ENCODE assay signal across 8 mouse cellular contexts in the genomic region with DNA sequence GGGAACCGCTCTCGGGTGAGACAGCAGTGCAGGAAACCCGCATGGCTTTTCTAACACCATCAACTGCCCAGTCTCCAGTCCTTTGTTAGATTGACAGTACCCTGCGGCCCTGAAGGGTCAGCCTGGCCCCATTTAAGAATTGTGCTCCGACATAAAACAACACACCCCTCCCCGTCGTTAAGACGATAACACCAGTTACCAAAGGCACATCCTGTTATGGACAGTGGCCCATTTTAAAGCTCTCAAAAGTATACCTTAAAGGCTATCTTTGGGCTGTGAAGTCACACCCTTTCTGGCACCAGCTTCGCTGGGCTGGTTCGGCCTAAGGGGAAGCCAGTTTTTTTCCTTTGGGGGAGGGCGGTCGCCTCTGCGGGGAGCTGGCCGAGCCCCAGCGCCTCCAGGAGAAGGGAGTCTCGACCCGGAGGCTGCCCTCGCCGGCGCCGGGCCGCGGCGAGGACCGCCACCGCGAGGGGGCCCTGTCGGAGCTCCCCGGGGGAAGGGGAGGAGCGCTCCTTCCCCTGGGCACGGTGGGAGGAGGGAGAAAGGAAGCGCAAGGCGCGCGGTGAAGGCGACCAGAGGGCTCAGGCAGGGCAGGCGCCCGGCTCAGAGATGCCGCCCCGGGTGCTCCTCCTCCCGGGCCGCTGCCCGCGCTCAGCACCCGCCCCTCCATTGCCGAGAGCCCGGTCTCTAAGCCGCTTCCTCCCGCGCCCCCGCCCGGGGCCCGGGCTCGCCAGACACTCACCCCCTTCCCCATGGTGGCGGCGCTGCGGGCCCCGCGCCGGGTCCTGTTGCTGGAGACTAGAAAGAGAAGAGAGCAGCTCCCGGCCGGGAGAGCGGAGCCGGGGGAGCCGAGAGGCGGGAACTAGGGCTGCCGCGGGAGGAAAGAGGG. TPM values are rescaled to one million over a fixed set of nuclear protein-coding genes. Genes with fewer than 3 reads are reported as not detected.
DNase-seq lines count a peak whose midpoint lies in the region; ATAC-seq lines count a peak whose summit lies in the region.

No protein-coding gene starts in this region.

- no peaks in the 10 kb centered on the region for H3K9me3 ChIP-seq in hindbrain, embryonic 14.5 days (ENCODE audit: control insufficient read depth, low read length)

- peak overlapping the region; percentile 90 for H3K27ac ChIP-seq in hindbrain, embryonic 14.5 days

- peak; percentile 75 for ATAC-seq in hindbrain, embryonic 14.5 days (ENCODE audit: low FRiP score)
- peak; percentile 63 for ATAC-seq in megakaryocyte progenitor cell, adult 5-6 weeks (replicated peaks; ENCODE audit: poor library complexity)

- peak overlapping the region; percentile 67 for H3K4me3 ChIP-seq in hindbrain, embryonic 14.5 days (replicated peaks; ENCODE audit: low read length)

- under 1% methylated on average over 48 of the region's 68 CpGs for WGBS in hindbrain, embryonic 14.5 days

- peaks cover 47% of the 10 kb centered on the region for H3K4me1 ChIP-seq in hindbrain, embryonic 14.5 days (replicated peaks; ENCODE audit: control insufficient read depth, insufficient read depth, low read length)

- peak overlapping the region; percentile 85 for H3K9ac ChIP-seq in hindbrain, embryonic 14.5 days

- no peaks in the 10 kb centered on the region for H3K36me3 ChIP-seq in hindbrain, embryonic 14.5 days (replicated peaks; ENCODE audit: control insufficient read depth, insufficient read depth)

- DNase-seq in T-cell, adult 2 months (ENCODE audit: low spot score): peak; percentile 81
- DNase-seq in cerebellum, postnatal 14 days: peak; percentile 88 to 91
- peak; percentile 37 to 47 for DNase-seq in frontal cortex, postnatal 25 days (ENCODE audit: low spot score in 2 of 2)
- DNase-seq in hindbrain, embryonic 14.5 days (ENCODE audit: low spot score): peak; percentile 68
- peak; percentile 46 to 56 for DNase-seq in left cerebral cortex, adult 8-10 months (ENCODE audit: low spot score in 2 of 2)
- DNase-seq in right cerebral cortex, postnatal 14 days: peak; percentile 61
- DNase-seq in urinary bladder, postnatal 4 days (ENCODE audit: low spot score in 2 of 2): peak; percentile 71 to 76

- H3K27me3 ChIP-seq in hindbrain, embryonic 14.5 days (ENCODE audit: control insufficient read depth, insufficient read depth, low read length): no peaks in the 10 kb centered on the region

- peak overlapping the region; percentile 71 for H3K4me2 ChIP-seq in hindbrain, embryonic 14.5 days (replicated peaks)

RNA-seq across cellular contexts. Expression of a gene that starts 0.6 kb away (rescaled TPM):
- polyA plus RNA-seq in hindbrain, embryonic 14.5 days (2014; fragmentation: Nextera tagmentation; extraction: Ambion mirVana): 105 and 112 TPM in 2 replicates
- 100 to 1,000 TPM; 805 to 868 (median 852) TPM for total RNA-seq in left cerebral cortex, adult 8-10 months (2022)
- 69.5 and 75.2 TPM in 2 replicates for total RNA-seq in megakaryocyte progenitor cell, adult 5-6 weeks (2015)
- 126 and 129 TPM in 2 replicates for total RNA-seq in megakaryocyte progenitor cell, adult 5-6 weeks (2017)

Comparison
In these comparisons a context has a peak if more than half of its experiments do, and no peak if none do; other contexts are left out.
1. Peak in every context shown above with its lines: DNase-seq, ATAC-seq, H3K4me3 ChIP-seq and H3K27ac ChIP-seq.
2. RNA of a gene that starts 0.6 kb away (total RNA-seq): 805 to 868 TPM in left cerebral cortex, adult 8-10 months; 69.5 to 129 TPM in megakaryocyte progenitor cell, adult 5-6 weeks; every median in the first group is over 4 times any median in the second.